Mouse (Mus musculus) cortical plate, adult 2 months (tissue): Measurements from ENCODE around the gene Frzb. TPM values are rescaled to one million over a fixed set of nuclear protein-coding genes. Genes with fewer than 3 reads are reported as not detected.

Experiments used
- H3K27ac ChIP-seq: fragments of 200-500 bp; 2 replicates; pipeline ENCODE4 v1.5.1; 2012; ENCODE audit warnings: low read length, control low read depth, inconsistent platforms; ENCODE audit not compliant: insufficient read depth
- H3K4me1 ChIP-seq: fragments of 200-500 bp; 2 replicates; pipeline ENCODE4 v1.6.1; 2011; ENCODE audit warnings: low read length; ENCODE audit not compliant: control insufficient read depth, insufficient read depth
- H3K4me3 ChIP-seq: fragments of 200-500 bp; 2 replicates; pipeline ENCODE4 v1.5.1; 2011; ENCODE audit warnings: mild to moderate bottlenecking, low read length, control low read depth; ENCODE audit not compliant: insufficient read depth
- CTCF ChIP-seq: fragments of 200-500 bp; IDR thresholded peaks from 2 replicates; pipeline ENCODE4 v1.5.1; 2011; ENCODE audit warnings: mild to moderate bottlenecking, control low read depth, low read length; ENCODE audit not compliant: insufficient read depth; ENCODE audit errors: extremely low read depth
- POLR2A ChIP-seq: fragments of 200-500 bp; IDR thresholded peaks from 2 replicates; pipeline ENCODE4 v1.6.1; 2011; ENCODE audit warnings: mild to moderate bottlenecking, low read length, control low read depth; ENCODE audit not compliant: insufficient read depth; ENCODE audit errors: extremely low read depth
- polyA plus RNA-seq: library from polyadenylated mRNA; depleted of rRNA; stranded (reverse); fragments of >200 nt; gene quantifications from 2 replicates; pipeline ENCODE4 v1.2.3, GENCODE M21; 2012; rRNA removed

Frzb gene
- polyA plus RNA-seq, 1 experiment = 13.3 TPM

- Histone ChIP-seq H3K4me1 (no peaks in the 10 kb centered on the region), H3K27ac (no peak overlapping the region), H3K4me3 (no peak overlapping the region)
- TF ChIP-seq CTCF (no peak), POLR2A (no peak)
Measured at GRCm38 (mm10) chr2:80396057-80396456, 51.4 kb downstream of the Frzb start.

GRCm38 (mm10) chr2:80388341-80388740, 59.1 kb downstream of the Frzb start:
- no peak overlapping the region for H3K4me3 ChIP-seq
- H3K27ac ChIP-seq = no peak overlapping the region
- no peak for TF ChIP-seq POLR2A
- no peak for TF ChIP-seq CTCF
- no peaks in the 10 kb centered on the region for H3K4me1 ChIP-seq

DNA sequence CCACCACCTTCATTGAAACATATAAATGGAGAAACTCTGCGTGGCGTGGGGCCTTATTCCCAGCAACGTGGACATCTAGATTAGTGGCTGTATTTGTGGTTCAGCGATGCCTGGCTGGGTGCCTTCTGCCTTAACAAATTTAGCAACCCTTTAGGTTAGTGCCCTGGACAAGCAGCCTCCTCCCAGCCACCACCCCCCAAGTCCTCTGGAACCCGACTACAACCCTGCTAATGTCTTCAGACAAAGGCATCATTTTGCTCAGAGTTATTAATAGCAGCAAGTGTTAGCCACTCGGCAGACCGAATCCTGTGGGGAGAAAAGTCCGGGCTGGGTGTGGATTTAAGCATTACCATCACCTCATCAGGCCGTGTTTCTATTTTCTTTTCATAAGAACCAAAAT, 59.8 kb downstream of the Frzb start:
- Histone ChIP-seq H3K4me3 (no peak overlapping the region), H3K27ac (no peak overlapping the region), H3K4me1 (no peaks in the 10 kb centered on the region)
- no peak for TF ChIP-seq POLR2A
- TF ChIP-seq CTCF = no peak

DNA sequence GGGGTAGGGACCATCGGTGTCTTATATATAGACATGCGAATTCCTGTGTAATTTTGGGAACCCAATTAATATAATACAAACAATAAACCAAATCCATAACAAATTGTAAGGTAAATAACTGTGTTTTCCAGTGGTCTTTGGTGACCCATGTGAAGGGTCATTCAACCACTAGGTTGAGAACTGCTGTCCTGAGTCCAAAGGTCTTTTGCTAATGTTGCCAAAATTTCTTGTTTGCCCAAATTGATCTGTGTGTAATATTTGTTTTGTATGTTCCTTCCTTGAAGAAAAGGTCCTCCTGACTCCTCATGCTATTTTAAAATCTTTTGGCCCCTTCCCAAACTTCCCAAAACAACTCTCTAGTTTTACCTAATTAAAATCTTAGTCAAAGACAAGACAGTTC, 61.2 kb downstream of the Frzb start:
- TF ChIP-seq POLR2A (no peak), CTCF (no peak)

DNA sequence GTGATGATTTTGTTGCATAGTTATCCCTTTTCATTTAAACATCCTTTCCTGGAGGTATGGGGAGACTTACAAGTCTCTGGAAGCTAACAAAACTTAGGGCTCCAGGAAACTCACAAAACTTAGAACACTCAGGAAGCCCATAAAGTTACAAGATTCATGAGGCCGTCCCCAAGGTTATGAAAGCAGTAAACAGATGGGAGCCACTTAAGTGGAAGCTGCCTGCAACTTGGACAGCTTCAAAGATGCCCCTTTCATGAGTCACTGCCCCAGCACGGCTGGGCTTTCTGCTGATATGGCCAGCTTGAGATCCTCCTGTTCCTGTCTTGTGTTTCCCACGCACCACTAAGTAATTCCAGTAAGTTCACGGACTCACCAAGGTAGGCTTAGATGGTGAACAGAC, 63.0 kb downstream of the Frzb start:
- TF ChIP-seq POLR2A = no peak
- no peak for TF ChIP-seq CTCF
- Histone ChIP-seq H3K4me1 (no peaks in the 10 kb centered on the region), H3K27ac (no peak overlapping the region), H3K4me3 (no peak overlapping the region)

More for the DNA sequence above, 61.2 kb downstream of the Frzb start:
- Histone ChIP-seq H3K4me1 (no peaks in the 10 kb centered on the region), H3K4me3 (no peak overlapping the region), H3K27ac (no peak overlapping the region)

GRCm38 (mm10) chr2:80379848-80380247, 67.6 kb downstream of the Frzb start:
- TF ChIP-seq POLR2A (no peak), CTCF (no peak)
- Histone ChIP-seq H3K4me1 (no peaks in the 10 kb centered on the region), H3K27ac (no peak overlapping the region), H3K4me3 (no peak overlapping the region)

DNA sequence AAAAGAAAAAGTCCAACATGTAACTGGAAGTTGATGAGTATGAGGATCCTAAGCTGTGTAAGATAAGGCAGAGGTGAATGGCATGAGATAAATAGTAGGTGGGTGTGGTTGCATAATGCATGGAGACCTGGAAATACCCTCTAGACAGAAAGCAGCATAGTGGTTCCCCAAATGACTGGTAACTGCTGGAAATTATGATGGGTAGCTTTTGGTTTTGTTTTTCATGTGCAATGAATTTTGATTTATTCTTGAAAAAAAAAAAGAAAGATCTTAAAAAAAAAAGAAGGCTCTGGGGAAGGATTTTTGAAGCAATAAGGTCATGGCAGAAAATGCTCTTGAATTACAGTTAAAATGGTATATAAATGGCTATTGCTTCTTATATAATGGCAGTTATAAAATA, 72.5 kb downstream of the Frzb start:
- Histone ChIP-seq H3K4me1 (no peaks in the 10 kb centered on the region), H3K27ac (no peak overlapping the region), H3K4me3 (no peak overlapping the region)
- TF ChIP-seq POLR2A = no peak
- no peak for TF ChIP-seq CTCF

DNA sequence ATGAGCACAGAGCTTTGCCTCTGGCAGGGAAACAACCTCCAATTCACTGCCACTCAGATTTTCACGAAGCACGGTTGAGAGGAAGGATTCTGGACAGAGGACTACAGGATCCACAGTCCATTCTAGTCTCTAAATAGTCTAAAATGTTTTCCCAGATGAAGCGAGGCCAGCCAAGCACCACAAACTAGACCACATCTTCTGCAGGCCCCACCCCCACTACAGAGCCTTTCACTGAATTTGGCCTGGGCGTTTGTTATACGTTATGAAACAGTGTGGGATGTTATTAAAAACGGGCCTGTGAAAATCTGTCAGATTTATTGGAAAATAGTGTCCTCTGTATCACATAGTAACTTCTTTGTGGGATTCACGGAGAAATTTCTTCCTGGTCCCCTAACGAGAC, 76.0 kb downstream of the Frzb start:
- TF ChIP-seq POLR2A = no peak
- TF ChIP-seq CTCF = no peak
- H3K4me1 ChIP-seq = no peaks in the 10 kb centered on the region

More for the DNA sequence above, 76.0 kb downstream of the Frzb start:
- H3K4me3 ChIP-seq = no peak overlapping the region
- no peak overlapping the region for H3K27ac ChIP-seq

Other genes with a start within 250 kb of the Frzb start
- 0.04 TPM in 1 of 2 replicates, not detected in the other for gene Prdx6b, start 155.2 kb downstream of the Frzb start, polyA plus RNA-seq
- gene Dnajc10, start 132.2 kb downstream of the Frzb start, polyA plus RNA-seq = 41.3 and 42.9 TPM in 2 replicates
- gene Nckap1, start 133.8 kb upstream of the Frzb start, polyA plus RNA-seq = 237 and 249 TPM in 2 replicates
- gene Dusp19, start 169.4 kb upstream of the Frzb start, polyA plus RNA-seq = 14.2 and 16.9 TPM in 2 replicates
- 20.3 and 25.6 TPM in 2 replicates for gene Nup35, start 169.6 kb upstream of the Frzb start, polyA plus RNA-seq